Mouse (Mus musculus) limb, embryonic 10.5 days (tissue): Measurements from ENCODE around the gene Cds2. TPM values are rescaled to one million over a fixed set of nuclear protein-coding genes. Genes with fewer than 3 reads are reported as not detected.
"Not testable (repeated sequence)": the region's sequence is repeated elsewhere in the genome, so short reads cannot be mapped to it uniquely, and the experiment has no call there.

Experiments used
- DNase-seq: peaks from one replicate; pipeline ENCODE4 v3.0.0-alpha.2; 2017; ENCODE audit warnings: low spot score
- H3K27ac ChIP-seq: fragments of 300-500 bp; sonication (generic); 2 replicates; pipeline ENCODE4 v1.5.1; 2016; ENCODE audit warnings: mild to moderate bottlenecking
- H3K27me3 ChIP-seq: fragments of 300-500 bp; sonication (generic); 2 replicates; pipeline ENCODE4 v1.6.1; 2016; ENCODE audit warnings: low read depth, mild to moderate bottlenecking; ENCODE audit not compliant: poor library complexity, severe bottlenecking
- H3K36me3 ChIP-seq: fragments of 300-500 bp; sonication (generic); 2 replicates; pipeline ENCODE4 v1.6.1; 2016; ENCODE audit warnings: mild to moderate bottlenecking, moderate library complexity
- H3K4me1 ChIP-seq: fragments of 300-500 bp; sonication (generic); 2 replicates; pipeline ENCODE4 v1.6.1; 2016
- H3K4me3 ChIP-seq: fragments of 300-500 bp; sonication (generic); 2 replicates; pipeline ENCODE4 v1.5.1; 2016; ENCODE audit warnings: mild to moderate bottlenecking, moderate library complexity
- H3K9me3 ChIP-seq: fragments of 300-500 bp; sonication (generic); replicated peaks from 2 replicates; pipeline ENCODE4 v1.6.1; 2016; ENCODE audit warnings: mild to moderate bottlenecking
- WGBS: fragments of 180-500 bp; shearing (Covaris S2); methylation state at CpG from one replicate; pipeline ENCODE4 v1.1.7; 2016; 5-methylcytosine and 5-hydroxymethylcytosine counted together
- polyA plus RNA-seq: library from polyadenylated mRNA; unstranded; fragments of >200 nt; fragmentation: Nextera tagmentation; extraction: Ambion mirVana; gene quantifications from 2 replicates; pipeline ENCODE4 v1.2.1, GENCODE M21; 2016

Gene Cds2
- polyA plus RNA-seq, 1 experiment from 2014 or later: 26.7 TPM

GRCm38 (mm10) chr2:132285722-132286121 is 22.8 kb downstream of the Cds2 start:
- H3K27ac ChIP-seq, H3K36me3 ChIP-seq, H3K4me3 ChIP-seq, H3K27me3 ChIP-seq, H3K9me3 ChIP-seq, DNase-seq: not testable (repeated sequence)
- H3K4me1 ChIP-seq: peaks cover 30% of the 10 kb centered on the region
- 90% methylated on average over 5 of the region's 5 CpGs for WGBS

GRCm38 (mm10) chr2:132286376-132287076 is 23.6 kb downstream of the Cds2 start:
- no peaks in the 10 kb centered on the region for H3K27me3 ChIP-seq
- DNase-seq: no peak
- 0 out of 2 replicates have a peak, but pooled peaks cover 4% of the 10 kb centered on the region for H3K36me3 ChIP-seq
- H3K27ac ChIP-seq: no peak overlapping the region
- H3K4me3 ChIP-seq: no peak overlapping the region
- 92% methylated on average over 9 of the region's 9 CpGs for WGBS
- peaks cover 37% of the 10 kb centered on the region for H3K4me1 ChIP-seq
- H3K9me3 ChIP-seq: no peaks in the 10 kb centered on the region

GRCm38 (mm10) chr2:132289213-132289612 is 26.3 kb downstream of the Cds2 start:
- WGBS: 85% methylated on average over 5 of the region's 7 CpGs
- not testable (repeated sequence) for H3K27ac ChIP-seq, H3K9me3 ChIP-seq, DNase-seq, H3K4me3 ChIP-seq, H3K27me3 ChIP-seq
- Histone ChIP-seq H3K36me3 (peaks cover 16% of the 10 kb centered on the region), H3K4me1 (peaks cover 10% of the 10 kb centered on the region)

GRCm38 (mm10) chr2:132290808-132291207 is 27.9 kb downstream of the Cds2 start:
- DNase-seq: no peak
- H3K4me1 ChIP-seq: peaks cover 7% of the 10 kb centered on the region
- H3K36me3 ChIP-seq: peaks cover 27% of the 10 kb centered on the region
- H3K27ac ChIP-seq: no peak overlapping the region
- 82% methylated on average over 6 of the region's 6 CpGs for WGBS
- H3K4me3 ChIP-seq: no peak overlapping the region
- no peaks in the 10 kb centered on the region for H3K9me3 ChIP-seq
- H3K27me3 ChIP-seq: no peaks in the 10 kb centered on the region

- Histone ChIP-seq H3K4me1 (peaks cover 7% of the 10 kb centered on the region), H3K27ac (no peak overlapping the region), H3K27me3 (no peaks in the 10 kb centered on the region), H3K4me3 (no peak overlapping the region), H3K9me3 (no peaks in the 10 kb centered on the region), H3K36me3 (peaks cover 32% of the 10 kb centered on the region)
- 75% methylated on average over 3 of the region's 3 CpGs for WGBS
- DNase-seq: no peak
Observed at GRCm38 (mm10) chr2:132291265-132291664, 28.3 kb downstream of the Cds2 start.

- no peak for DNase-seq
- peaks cover 7% of the 10 kb centered on the region for H3K4me1 ChIP-seq
- no peak overlapping the region for H3K27ac ChIP-seq
- no peaks in the 10 kb centered on the region for H3K9me3 ChIP-seq
- H3K4me3 ChIP-seq: no peak overlapping the region
- H3K27me3 ChIP-seq: no peaks in the 10 kb centered on the region
- 56% methylated on average over 4 of the region's 4 CpGs for WGBS
- H3K36me3 ChIP-seq: peaks cover 40% of the 10 kb centered on the region
Observed at GRCm38 (mm10) chr2:132292083-132292482, 29.1 kb downstream of the Cds2 start.

GRCm38 (mm10) chr2:132293694-132294450 is 30.9 kb downstream of the Cds2 start:
- H3K36me3 ChIP-seq: peaks cover 58% of the 10 kb centered on the region
- no peaks in the 10 kb centered on the region for H3K9me3 ChIP-seq
- no peak for DNase-seq
- WGBS: 90% methylated on average over 10 of the region's 10 CpGs
- no peak overlapping the region for H3K27ac ChIP-seq
- H3K4me3 ChIP-seq: no peak overlapping the region
- peaks cover 7% of the 10 kb centered on the region for H3K4me1 ChIP-seq
- H3K27me3 ChIP-seq: no peaks in the 10 kb centered on the region

GRCm38 (mm10) chr2:132298250-132298649 is 35.3 kb downstream of the Cds2 start:
- Histone ChIP-seq H3K4me3 (no peak overlapping the region), H3K36me3 (peaks cover 99% of the 10 kb centered on the region), H3K27ac (no peak overlapping the region), H3K27me3 (no peaks in the 10 kb centered on the region), H3K9me3 (no peaks in the 10 kb centered on the region), H3K4me1 (no peaks in the 10 kb centered on the region)
- 93% methylated on average over 4 of the region's 4 CpGs for WGBS
- DNase-seq: no peak

- Histone ChIP-seq H3K9me3 (no peaks in the 10 kb centered on the region), H3K36me3 (peaks cover 92% of the 10 kb centered on the region), H3K27me3 (no peaks in the 10 kb centered on the region), H3K4me1 (no peaks in the 10 kb centered on the region), H3K27ac (no peak overlapping the region), H3K4me3 (no peak overlapping the region)
- no peak for DNase-seq
- WGBS: 93% methylated on average over 4 of the region's 4 CpGs
Observed at GRCm38 (mm10) chr2:132301436-132301835, 38.5 kb downstream of the Cds2 start.

- Histone ChIP-seq H3K9me3 (no peaks in the 10 kb centered on the region), H3K4me1 (no peaks in the 10 kb centered on the region), H3K4me3 (no peak overlapping the region), H3K27me3 (no peaks in the 10 kb centered on the region), H3K27ac (no peak overlapping the region), H3K36me3 (peaks cover 86% of the 10 kb centered on the region)
- no peak for DNase-seq
- 90% methylated on average over 7 of the region's 7 CpGs for WGBS
Observed at GRCm38 (mm10) chr2:132305165-132305564, 42.2 kb downstream of the Cds2 start.

- Histone ChIP-seq H3K4me3 (no peak overlapping the region), H3K9me3 (no peaks in the 10 kb centered on the region), H3K36me3 (peaks cover 83% of the 10 kb centered on the region), H3K27ac (no peak overlapping the region), H3K27me3 (no peaks in the 10 kb centered on the region), H3K4me1 (no peaks in the 10 kb centered on the region)
- WGBS: 59% methylated on average over 4 of the region's 4 CpGs
- DNase-seq: no peak
Observed at GRCm38 (mm10) chr2:132305988-132306387, 43.0 kb downstream of the Cds2 start.

GRCm38 (mm10) chr2:132307213-132307843 is 44.4 kb downstream of the Cds2 start:
- no peak for DNase-seq
- 96% methylated on average over 11 of the region's 11 CpGs for WGBS
- Histone ChIP-seq H3K4me1 (no peaks in the 10 kb centered on the region), H3K36me3 (peaks cover 70% of the 10 kb centered on the region), H3K4me3 (no peak overlapping the region), H3K27ac (no peak overlapping the region), H3K27me3 (no peaks in the 10 kb centered on the region), H3K9me3 (no peaks in the 10 kb centered on the region)

- Histone ChIP-seq H3K9me3 (no peaks in the 10 kb centered on the region), H3K27me3 (no peaks in the 10 kb centered on the region), H3K4me3 (no peak overlapping the region), H3K36me3 (peaks cover 59% of the 10 kb centered on the region), H3K4me1 (no peaks in the 10 kb centered on the region), H3K27ac (no peak overlapping the region)
- WGBS: 92% methylated on average over 6 of the region's 6 CpGs
- DNase-seq: no peak
Observed at GRCm38 (mm10) chr2:132308829-132309228, 45.9 kb downstream of the Cds2 start.
